Mouse (Mus musculus) right cerebral cortex, postnatal 10 days (tissue): ENCODE data around the gene Rars.
A peak's percentile ranks its signal among the peaks of the same experiment; 100 is the strongest.
"Not testable (repeated sequence)": the region's sequence is repeated elsewhere in the genome, so short reads cannot be mapped to it uniquely, and the experiment has no call there.

Experiments
- DNase-seq, 2 experiments: peaks; one replicate each; pipeline ENCODE4 v3.0.0; 2021; ENCODE audit warnings: low spot score in 2 of 2

Gene Rars

DNA sequence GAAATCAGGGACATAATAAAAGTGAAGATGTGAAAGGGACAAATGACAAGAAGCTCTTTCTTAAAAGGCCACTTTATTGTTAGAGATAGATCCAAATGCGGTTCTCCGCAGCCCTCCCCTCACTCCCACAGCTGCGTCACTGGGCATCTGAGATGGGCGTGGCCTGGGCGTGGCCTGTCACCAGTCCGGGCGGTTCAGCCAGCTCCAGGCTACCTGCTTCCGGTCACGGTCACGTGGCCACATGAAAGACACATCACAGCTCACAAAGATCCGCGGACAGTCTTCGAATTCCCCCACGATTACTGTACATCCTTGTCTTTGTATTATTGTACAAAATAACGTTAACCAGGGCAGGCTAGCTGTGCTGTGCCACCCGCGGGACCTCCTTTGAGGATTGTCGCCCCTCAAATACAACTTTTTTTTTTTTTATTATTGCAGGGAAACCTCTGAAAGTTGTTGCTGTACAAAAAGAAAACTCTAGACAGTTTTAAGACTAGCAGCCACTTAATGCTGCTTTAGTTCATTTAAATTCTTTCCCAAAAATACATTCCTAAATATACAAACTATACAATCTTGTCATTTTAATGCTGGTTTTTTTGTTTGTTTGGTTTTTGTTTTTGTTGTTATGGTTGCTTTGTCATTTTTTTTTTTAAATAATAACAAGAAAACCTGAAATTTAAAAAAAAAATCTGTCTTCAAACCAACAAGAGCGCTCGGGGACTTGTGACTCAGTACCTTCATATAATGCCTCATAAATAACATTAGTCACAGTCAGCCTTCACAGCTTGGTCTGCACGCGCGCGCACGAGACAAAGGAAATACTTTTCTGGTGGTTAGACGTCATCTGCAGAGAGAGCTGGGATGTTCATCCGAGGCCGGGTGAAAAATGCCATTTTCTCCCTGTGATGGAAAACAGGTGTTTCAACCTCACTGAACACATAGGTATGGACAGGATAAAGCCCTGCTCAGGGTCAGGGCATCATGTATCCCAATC is 4.3 kb upstream of the Rars start:
- peak; percentile 73 to 83 for DNase-seq

- no peak for DNase-seq
Measured at GRCm38 (mm10) chr11:35837156-35838126, 3.1 kb upstream of the Rars start.

- DNase-seq: no peak
Measured at GRCm38 (mm10) chr11:35833270-35833669, 1.0 kb downstream of the Rars start.

- DNase-seq: peak in 1 of 2 experiments; percentile 54
Measured at GRCm38 (mm10) chr11:35832139-35832538, 2.2 kb downstream of the Rars start.

DNA sequence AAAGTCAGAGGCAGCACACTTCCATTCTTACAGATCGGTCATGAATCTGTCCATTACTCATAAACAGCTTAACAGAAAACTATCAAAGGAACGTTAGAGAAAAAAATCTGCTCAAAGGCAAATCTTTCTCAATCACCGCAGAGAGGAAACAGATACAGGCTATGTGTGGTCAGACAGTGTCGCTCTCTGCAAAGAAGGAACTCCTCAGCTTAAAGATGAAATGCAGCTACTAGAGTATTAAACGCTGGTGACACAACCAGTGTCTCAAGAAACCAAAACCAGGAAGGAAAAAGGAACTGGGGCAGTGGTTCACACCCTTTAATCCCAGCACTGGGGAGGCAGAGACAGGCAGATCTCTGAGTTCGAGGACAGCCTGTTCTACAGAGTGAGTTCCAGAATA is 6.6 kb downstream of the Rars start:
- DNase-seq: no peak

DNA sequence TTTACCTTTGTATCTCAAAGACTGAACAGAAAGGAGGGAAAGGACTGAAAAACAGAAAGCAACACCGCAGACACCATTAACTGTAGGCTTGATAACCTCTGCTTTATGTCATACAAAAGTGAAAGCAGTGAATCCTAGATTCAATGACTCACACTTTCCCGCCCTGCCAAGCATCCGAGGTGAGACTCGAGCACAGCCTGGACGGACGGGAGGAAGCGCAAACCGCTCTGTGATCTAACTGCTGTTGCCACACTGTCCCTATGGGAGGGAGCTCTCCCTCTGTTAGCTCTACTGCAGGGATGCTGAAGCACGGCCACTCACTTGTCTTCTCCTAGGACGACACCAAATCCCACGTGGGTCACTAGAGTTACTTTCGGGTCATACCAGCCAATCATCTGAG is 18.0 kb downstream of the Rars start:
- DNase-seq: no peak

DNA sequence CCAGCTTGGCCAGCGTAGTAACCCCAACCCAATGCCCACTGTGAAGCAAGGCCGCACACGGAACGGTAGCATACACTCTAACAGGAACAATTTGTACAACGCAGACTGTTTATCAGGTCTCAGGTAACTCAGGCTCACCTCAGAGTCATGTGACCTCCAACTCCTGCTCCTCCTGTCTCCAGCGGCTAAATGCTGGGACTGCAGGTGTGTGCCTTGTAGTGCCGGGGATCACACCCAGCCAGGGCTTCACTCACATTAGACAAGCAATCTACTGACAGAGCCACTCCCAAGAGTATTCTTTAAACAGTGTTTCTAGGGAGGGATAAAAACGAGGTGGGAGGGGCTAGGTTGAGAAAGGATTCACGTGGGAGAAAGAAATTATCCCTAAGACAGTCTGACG is 22.8 kb downstream of the Rars start:
- no peak for DNase-seq

DNA sequence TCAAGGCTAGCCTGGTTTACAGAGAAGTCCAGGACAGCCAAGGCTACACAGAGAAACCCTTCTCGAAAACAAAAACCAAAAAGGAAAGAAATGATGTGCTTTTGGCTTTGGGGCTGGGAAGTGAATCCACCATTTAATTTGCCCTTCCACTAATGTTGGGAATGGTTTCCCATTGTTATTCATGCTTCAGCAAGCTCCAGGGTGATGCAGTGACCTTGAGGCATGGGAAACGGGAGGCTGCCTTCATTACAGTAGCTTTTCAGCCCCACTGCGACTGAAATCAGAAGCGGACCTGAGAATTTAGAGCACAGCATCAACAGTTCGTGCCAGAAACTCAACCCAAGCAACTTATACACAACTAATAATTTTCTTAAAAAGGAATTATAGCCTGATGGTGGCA is 33.0 kb downstream of the Rars start:
- DNase-seq: no peak

GRCm38 (mm10) chr11:35798874-35799273 is 35.4 kb downstream of the Rars start, which contains the start of gene Fbll1:
Fbll1 (minus strand) TSS chr11:35798884.
- peak; percentile 40 to 44 for DNase-seq

- DNase-seq: peak; percentile 91 to 92
Measured at GRCm38 (mm10) chr11:35798495-35798820, 35.8 kb downstream of the Rars start.

DNA sequence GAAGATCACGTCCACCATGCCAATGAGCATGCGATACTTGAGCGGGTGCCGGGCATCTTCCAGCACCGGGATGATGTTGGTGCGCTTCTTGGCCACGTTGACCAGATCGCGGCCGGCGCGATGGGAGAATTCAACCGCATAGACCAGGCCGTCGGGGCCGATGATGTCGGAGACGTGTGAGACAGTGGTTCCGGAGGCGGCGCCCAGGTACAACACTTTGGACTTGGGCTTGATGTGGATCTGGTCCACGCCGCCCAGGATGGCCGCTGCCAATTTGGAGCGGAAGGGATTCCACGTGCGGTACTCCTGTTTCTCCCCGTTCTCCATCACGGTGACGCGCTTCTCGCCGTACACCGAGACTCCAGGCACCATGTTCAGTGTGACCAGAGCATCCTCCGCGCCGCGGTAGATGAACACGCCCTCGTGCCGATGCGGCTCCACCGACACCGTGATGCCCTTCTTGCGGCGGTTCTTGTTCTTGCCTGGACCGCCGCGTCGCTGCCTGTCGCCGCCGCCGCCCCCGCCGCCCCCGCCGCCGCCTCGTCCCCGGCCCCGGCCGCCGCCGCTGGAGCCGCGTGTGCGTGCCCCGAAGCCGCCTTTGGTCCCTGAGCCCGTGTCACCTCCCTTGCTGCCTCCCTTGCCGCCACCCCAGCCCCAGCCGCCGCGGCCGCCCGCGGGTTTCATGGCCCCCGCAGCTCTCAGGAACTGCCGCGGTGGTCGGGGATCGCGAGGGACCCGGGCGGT is 36.4 kb downstream of the Rars start:
- DNase-seq: peak; percentile 70 to 72

DNA sequence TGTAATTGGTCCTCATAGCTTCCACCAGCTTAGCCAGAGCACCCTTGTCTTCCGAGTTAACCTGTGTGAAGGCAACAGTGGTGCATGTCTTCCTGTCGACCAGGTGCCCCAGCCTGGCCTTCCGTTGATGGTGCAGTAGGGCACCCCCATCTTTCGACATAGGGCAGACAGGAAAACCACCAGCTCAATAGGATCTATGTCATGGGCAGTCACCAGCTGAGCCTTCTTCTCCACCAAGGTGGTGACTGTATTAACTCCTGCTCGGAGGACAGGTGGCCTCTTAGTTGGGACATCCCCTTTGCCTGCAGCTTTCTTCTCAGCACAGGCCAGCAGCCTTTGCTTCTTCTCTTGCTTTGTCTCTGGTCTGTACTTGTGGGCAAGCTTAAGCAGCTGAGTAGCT is 41.5 kb downstream of the Rars start:
- DNase-seq: not testable (repeated sequence)

DNA sequence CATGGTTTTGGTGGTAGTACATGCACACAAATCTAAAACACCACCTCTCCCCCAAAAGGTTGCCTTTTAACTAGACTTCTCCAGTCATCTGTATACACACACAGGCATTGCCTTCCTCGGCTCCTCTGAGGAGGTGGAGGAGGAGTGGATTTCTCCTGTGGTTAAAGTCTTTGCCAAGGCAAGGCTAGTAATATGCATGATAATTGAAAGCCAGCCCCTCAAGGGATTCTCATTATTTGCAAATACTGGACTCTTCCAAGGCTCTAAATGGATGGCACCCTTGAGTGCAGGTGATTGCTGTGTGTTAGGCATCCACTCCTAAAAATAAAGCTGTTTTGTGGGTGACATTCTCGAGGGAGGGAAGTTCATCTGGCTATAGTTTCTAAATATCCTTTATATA is 45.9 kb downstream of the Rars start:
- no peak for DNase-seq

DNA sequence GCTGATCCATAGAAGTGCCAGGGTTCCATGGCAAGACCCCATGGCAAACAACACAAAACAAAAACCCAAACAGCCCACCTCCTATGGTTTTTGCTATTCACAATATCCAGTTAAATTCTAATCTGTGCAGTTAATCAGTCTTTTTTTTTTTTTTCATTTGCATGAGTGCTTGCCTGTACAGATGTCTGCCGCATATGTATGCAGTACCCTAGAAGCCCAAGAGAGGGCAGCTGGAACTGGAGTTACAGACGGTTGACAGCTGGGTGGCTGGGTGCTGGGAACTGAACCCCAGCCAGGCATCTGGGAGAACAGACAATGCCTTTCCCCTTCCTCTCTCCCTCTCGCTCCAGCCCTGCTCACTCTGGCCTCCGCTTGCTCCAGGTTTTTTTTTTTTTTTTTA is 49.8 kb downstream of the Rars start:
- no peak for DNase-seq

- DNase-seq: no peak
Measured at GRCm38 (mm10) chr11:35784002-35784401, 50.3 kb downstream of the Rars start.

DNA sequence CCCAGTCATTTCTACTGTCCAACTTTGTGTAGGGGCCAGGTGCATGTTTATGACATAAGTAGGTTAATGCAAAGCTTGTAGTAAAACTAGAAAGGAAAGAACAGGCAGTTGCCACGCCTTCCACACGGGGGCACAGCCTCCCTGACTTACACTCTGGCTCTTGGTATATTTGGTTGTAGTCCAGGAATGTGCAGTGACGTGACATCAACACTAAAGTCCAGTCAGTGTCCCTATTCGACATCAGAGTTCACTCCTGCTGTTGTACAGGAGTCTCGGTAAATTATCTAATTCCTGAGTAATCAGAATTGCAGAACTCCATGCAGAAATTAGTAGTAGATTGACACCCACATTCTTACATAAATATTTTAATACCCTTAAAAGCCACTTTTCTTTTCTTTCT is 51.3 kb downstream of the Rars start:
- no peak for DNase-seq

DNA sequence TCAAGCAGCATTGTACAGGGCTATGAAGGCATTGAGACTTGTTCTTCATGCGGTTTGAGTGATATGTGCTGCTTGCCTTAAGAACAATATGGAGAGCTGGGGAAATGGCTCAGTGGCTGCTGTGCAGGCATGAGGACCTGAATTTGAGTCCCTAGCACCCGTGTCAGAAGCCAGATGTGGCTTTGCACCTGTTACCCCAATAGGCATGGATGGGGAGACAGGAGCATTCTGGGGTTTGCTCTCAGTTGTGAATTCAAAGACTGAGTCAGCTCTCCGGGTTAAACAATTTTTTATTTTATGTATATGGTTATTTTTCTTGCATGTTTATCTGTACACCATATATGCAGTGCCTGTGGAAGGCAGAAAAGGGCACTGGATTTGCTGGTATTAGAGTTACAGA is 51.9 kb downstream of the Rars start:
- DNase-seq: no peak

DNA sequence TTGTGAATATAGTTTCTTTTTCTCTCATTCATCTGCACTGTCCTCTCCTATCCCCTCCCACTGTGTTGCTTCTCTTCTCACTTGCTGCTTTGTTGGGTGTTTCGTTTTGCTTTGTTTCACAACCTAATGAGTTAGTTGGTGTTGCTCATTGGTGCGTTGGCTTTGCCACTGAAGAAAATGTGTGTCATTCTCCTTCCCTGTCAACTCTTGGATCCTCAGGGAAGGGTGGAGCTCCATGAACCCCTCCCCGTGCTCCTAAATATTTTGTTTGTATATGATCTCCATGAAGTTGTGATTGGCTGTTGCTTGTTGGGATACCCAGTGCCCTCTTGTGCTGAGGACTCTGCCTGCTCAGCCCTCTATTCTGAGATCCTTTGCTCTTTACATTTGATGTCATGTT is 54.0 kb downstream of the Rars start:
- no peak for DNase-seq

DNA sequence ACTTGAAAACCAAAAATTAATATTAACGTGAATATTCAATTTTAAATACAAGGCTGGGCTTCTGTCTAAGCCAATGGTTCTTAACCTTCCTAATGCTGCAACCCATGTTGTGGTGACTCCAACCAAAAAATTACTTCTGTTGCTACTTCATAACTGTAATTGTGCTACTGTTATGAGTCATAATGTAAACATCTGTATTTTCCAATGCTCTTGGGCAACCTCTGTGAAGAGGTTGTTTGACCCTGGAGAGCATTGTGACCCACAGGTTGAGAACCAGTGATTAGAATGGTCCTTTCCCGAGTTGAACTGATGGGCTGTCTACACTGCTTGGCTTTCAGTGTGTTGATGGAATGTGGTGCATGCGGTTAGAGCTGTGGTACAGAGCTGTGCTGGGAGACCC is 57.9 kb downstream of the Rars start:
- no peak for DNase-seq

- DNase-seq: no peak
Measured at GRCm38 (mm10) chr11:35775606-35776005, 58.7 kb downstream of the Rars start.

- DNase-seq: no peak
Measured at GRCm38 (mm10) chr11:35770741-35771504, 63.4 kb downstream of the Rars start.
